Mouse (Mus musculus) kidney, postnatal 4 days (tissue): ENCODE data around the gene Acsl1.

Experiments
- DNase-seq, 2 experiments: peaks; one replicate each; pipeline ENCODE4 v3.0.0; 2021; ENCODE audit warnings: mixed read lengths in 2 of 2

Gene Acsl1

DNA sequence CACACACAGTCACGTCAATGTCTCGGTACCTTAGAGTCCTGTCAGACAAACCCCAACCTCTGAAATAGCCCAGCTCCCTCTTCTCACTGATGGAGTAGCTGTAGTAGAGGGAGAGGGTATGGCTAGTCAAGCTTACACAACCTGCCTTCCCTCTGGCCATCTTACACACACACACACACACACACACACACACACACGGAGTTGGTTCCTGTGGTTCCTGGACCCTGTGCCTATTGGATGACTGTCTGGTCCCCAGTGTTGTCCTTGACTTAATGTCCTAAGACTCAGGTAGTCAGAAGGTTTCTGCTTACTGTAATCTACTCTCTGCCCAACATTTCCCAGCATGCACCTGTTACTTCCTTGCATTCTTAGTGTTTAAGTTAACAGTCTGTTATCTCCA lies 5.1 kb downstream of the Acsl1 start:
- no peak for DNase-seq

- DNase-seq, result no peak
These were observed 7.1 kb downstream of the Acsl1 start for GRCm38 (mm10) chr8:46477747-46478458.

- DNase-seq, result no peak
These were observed 7.9 kb downstream of the Acsl1 start for GRCm38 (mm10) chr8:46478783-46479182.

GRCm38 (mm10) chr8:46479794-46480532 lies 9.1 kb downstream of the Acsl1 start:
- DNase-seq, result no peak

- no peak for DNase-seq
These were observed 9.7 kb downstream of the Acsl1 start for GRCm38 (mm10) chr8:46480533-46480900.

DNA sequence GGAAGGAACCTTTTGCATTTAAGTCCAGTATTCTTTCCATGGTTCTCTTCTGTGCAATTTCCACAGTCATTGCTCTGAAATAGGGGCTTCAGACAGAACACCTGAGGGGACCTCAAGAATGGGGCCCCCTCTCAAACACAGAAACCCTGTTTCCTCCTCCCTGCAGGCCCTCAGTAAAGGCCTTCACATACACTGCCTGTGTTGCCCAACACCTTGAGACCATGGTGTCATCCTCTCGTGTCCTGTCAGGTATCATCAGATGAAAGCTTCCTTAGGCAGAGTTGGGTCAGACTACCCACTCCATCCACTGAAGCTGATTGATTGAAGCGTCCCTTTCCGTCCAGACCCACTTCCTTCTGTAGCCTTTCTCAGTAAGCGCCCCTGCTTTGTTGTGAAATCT lies 11.9 kb downstream of the Acsl1 start:
- DNase-seq, result no peak

DNA sequence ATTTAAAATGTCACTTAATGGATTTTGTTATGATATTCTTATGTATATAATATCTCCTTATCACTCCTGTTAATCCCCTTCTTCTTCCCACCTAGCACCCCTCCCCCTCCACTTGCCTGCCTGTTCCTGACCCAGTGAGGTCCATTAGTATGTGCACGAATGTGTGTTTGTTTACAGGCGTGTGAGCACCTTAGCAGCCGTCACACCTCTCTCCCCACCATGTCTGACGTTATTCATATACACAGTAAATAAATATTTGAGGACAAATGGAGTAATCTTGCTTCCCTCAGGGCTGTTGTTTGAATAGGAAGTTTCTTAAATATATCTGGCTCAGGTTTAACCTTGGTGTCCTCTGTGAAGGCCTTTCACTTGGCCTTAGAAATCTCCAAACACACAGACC lies 12.4 kb downstream of the Acsl1 start:
- no peak for DNase-seq

GRCm38 (mm10) chr8:46484077-46484476 lies 13.2 kb downstream of the Acsl1 start:
- no peak for DNase-seq

DNA sequence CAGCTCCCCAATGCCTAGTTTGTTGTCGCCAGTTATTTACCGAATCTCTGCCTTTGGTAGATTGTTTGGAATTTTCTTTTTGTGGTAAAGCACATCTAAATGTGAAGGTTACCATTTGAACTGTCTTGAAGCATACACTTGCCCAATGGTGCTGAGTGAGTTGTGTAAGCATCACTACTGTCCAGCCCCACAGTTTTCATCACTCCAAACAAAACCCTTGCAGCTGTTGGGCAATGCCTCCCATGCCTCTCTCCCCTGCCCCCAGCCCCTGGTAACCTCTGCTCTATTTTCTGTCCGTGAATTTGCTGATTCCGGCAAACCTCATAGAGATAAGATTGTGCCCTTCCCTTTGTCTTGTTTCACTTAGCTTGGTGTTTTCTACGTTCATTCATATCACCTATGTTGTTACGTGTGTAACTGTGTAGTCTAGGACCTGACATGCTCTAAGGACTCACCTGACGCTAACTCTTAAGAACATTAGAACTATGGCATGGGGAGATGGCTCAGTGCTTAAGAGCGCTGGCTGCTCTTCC lies 14.2 kb downstream of the Acsl1 start:
- DNase-seq, result peak in 1 of 2 experiments; percentile 0

DNA sequence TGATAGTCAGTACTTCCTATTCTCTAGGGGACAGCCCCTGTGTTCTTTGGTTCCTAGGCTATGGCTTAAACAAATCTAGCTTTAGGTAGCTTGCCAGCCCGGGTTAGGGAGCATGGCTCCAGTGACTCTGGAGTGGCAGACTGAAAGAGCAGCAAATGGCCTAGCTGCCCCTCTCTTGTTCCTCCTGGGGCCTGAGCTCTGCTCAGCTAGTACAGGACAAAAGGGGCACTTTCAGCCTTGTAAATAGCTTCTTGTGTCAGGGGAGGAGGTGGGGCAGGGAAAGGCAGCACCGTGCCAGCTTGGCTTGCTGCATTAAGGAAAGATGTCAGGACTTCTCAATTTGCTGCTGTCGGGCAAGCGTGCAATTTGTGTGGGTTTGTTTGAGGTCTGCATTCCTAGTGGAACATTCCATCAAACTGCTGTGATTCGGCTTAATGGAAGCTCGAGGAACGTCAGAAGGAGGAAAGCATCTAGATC lies 17.3 kb downstream of the Acsl1 start:
- DNase-seq, result peak in 1 of 2 experiments; percentile 34

GRCm38 (mm10) chr8:46489196-46489595 lies 18.4 kb downstream of the Acsl1 start:
- DNase-seq, result no peak

DNA sequence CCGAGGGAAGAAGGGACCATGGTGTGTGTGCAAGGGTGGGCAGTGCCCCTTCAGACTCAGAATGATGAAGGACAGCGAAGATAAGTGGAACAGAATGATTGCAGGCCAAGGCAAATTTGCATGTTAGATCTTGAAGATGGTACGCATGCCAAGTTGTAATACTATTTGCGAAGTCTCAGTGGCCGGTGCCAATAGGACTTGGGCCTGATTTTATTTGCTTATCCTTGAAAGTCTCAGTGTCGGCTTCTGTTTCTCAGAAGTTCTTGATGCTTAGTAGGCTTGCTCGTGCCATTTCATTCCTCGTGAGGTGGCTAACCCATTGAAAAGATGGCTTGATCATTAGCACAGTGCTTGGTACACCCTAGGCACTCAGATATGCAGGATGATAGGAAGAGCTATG lies 19.4 kb downstream of the Acsl1 start:
- no peak for DNase-seq

DNA sequence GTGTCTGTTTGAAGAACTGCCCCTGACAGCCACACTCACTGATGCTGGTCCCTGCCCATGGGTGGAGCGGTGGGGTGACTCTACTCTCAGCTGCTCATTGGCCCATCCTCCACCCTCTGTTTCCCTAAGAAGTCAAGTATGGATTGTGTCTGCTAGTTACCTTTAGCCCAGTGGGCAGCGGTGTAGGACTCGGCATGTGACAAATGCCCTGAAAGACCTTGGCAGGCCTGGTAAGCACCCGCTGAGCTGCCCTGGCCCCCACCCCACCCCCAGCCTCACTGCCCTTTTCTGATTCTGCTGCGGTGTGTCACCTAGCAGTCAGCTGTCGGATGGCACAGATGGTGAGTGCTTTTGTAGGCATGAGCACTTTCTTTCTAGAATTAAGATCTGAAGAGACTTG lies 20.0 kb downstream of the Acsl1 start:
- DNase-seq, result peak; percentile 38 to 53

DNA sequence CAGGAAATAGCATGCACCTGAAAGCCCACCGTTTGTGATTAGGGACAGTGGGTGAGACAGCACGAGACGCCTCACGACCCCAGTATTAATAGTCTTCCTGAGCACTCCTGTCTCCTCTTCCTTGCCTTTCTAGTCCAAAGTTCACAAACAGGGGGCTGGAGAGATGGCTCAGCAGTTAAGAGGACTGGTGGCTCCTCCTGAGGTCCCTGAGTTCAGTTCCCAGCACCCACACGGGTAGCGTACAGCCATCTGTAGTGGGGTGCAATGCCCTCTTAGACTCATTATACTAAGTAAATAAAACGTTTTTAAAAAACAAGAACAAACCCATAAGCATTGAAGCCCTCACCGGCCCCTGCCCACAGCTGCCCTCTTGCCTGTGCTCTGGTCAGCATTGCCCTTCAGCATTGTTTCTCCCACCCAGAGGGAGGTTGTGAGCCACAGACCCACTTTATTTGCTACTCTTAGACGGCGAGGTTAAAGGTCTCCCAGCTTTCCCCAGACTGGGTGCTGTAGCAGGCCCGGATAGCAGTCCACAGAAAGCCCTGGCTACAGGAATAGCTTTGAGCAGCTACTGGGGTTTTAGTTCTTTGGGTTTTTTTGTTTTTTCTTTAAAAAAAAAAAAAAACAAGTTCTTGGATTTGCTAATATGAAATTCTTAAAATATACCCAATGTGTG lies 22.8 kb downstream of the Acsl1 start:
- DNase-seq, result no peak

- no peak for DNase-seq
These were observed 26.0 kb downstream of the Acsl1 start for GRCm38 (mm10) chr8:46496852-46497251.

GRCm38 (mm10) chr8:46497314-46498011 lies 26.6 kb downstream of the Acsl1 start:
- DNase-seq, result no peak

GRCm38 (mm10) chr8:46499376-46500061 lies 28.7 kb downstream of the Acsl1 start:
- DNase-seq, result peak; percentile 59 to 76

DNA sequence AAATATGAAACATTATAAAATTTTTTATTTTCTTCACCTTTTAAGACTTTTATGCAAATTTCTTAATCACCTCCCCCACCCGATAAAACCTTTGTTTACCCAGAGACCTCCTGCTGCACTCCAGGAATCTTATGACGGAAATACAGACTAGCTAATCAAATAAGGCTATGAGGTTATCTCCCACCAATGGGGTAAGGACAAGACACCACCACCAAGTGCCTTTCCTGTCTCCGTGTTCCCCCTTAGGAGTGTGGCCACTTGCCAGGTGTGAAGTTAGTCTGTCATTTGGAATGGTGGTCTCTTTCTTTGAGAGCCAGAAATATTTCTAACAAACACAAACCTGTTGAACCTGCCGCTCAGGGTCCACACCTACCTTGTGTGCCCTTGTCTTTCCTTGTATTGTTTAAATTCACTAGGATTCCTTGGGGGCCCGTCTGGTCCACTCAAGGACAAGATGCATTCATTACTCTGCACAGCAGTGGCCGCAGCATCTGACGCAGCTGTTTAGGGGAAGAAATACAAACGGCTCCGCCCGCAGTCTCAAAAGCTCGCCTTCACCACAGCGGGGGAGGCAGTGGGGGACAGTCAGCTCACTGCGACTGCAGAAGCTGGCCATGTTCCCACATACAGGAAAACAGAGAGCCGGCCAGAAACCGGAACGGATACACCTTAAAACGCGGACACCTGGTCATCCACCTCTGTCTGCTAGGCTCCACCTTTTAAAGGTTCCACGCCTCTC lies 31.7 kb downstream of the Acsl1 start:
- peak; percentile 15 to 50 for DNase-seq

GRCm38 (mm10) chr8:46503072-46503695 lies 32.3 kb downstream of the Acsl1 start:
- no peak for DNase-seq

- DNase-seq, result no peak
These were observed 33.4 kb downstream of the Acsl1 start for GRCm38 (mm10) chr8:46504196-46504595.
